Mouse (Mus musculus) MEL (cell line): ENCODE results near the gene Hp1bp3. TPM values are rescaled to one million over a fixed set of nuclear protein-coding genes. Genes with fewer than 3 reads are reported as not detected.

Experiments
- DNase-seq: peaks from one replicate; pipeline ENCODE4 v3.0.0; 2011; ENCODE audit warnings: low read depth, low spot score
- H3K27ac ChIP-seq: 2 replicates; pipeline ENCODE4 v1.5.1; 2012; ENCODE audit warnings: low read depth, mild to moderate bottlenecking, control low read depth, low read length, moderate library complexity; ENCODE audit not compliant: control insufficient read depth
- H3K27me3 ChIP-seq, 2 experiments: fragments of 150-350 bp in 1 of 2; sonication (generic) in 1 of 2; 2 replicates each; pipeline ENCODE4 v1.6.1; 2012; ENCODE audit warnings: low read length in 2 of 2, mild to moderate bottlenecking in 2 of 2, improper control_type of control experiment in 1 of 2, moderate library complexity in 1 of 2; ENCODE audit not compliant: insufficient read depth in 2 of 2, control insufficient read depth in 1 of 2
- H3K36me3 ChIP-seq, 2 experiments: 2 replicates each; pipeline ENCODE4 v1.6.1; 2012 to 2014; ENCODE audit warnings: low read length in 2 of 2, improper control_type of control experiment in 1 of 2, inconsistent platforms in 1 of 2, mild to moderate bottlenecking in 1 of 2; ENCODE audit not compliant: insufficient read depth in 2 of 2, control insufficient read depth in 1 of 2
- H3K4me1 ChIP-seq, 2 experiments: fragments of 150-350 bp in 1 of 2; sonication (generic) in 1 of 2; 2 replicates each; pipeline ENCODE4 v1.6.1; 2012; ENCODE audit warnings: low read length in 2 of 2, improper control_type of control experiment in 1 of 2, mild to moderate bottlenecking in 1 of 2; ENCODE audit not compliant: insufficient read depth in 2 of 2, control insufficient read depth in 1 of 2
- H3K4me3 ChIP-seq, 2 experiments: fragments of 150-350 bp in 1 of 2; sonication (generic) in 1 of 2; 2 replicates each; pipeline ENCODE4 v1.5.1; 2012; ENCODE audit warnings: low read depth in 2 of 2, low read length in 2 of 2, mild to moderate bottlenecking in 2 of 2, moderate library complexity in 2 of 2, control low read depth in 1 of 2, improper control_type of control experiment in 1 of 2; ENCODE audit not compliant: control insufficient read depth in 1 of 2, insufficient read depth in 1 of 2
- H3K79me2 ChIP-seq: 2 replicates; pipeline ENCODE4 v1.6.1; 2012; ENCODE audit warnings: mild to moderate bottlenecking, low read length, moderate library complexity; ENCODE audit not compliant: control insufficient read depth, poor library complexity, insufficient read depth
- H3K9ac ChIP-seq: 2 replicates; pipeline ENCODE4 v1.6.1; 2012; ENCODE audit warnings: low read depth, mild to moderate bottlenecking, control low read depth, low read length, moderate library complexity; ENCODE audit not compliant: control insufficient read depth, poor library complexity, severe bottlenecking
- H3K9me3 ChIP-seq: fragments of 150-350 bp; sonication (generic); replicated peaks from 2 replicates; pipeline ENCODE4 v1.6.1; 2012; ENCODE audit warnings: mild to moderate bottlenecking, low read length, improper control_type of control experiment, moderate library complexity; ENCODE audit not compliant: insufficient read depth
- CHD1 ChIP-seq: IDR thresholded peaks from 2 replicates; pipeline ENCODE4 v1.6.1; 2012; ENCODE audit warnings: low read depth, mild to moderate bottlenecking, inconsistent platforms, low read length, improper control_type of control experiment
- CTCF ChIP-seq, 3 experiments: IDR thresholded peaks in 2 of 3; conservative IDR thresholded peaks in 1 of 3; 2 replicates each; pipeline ENCODE4 v1.5.1; 2011 to 2012; ENCODE audit warnings: low read length in 3 of 3, low read depth in 2 of 3, mild to moderate bottlenecking in 2 of 3, improper control_type of control experiment in 1 of 3, inconsistent platforms in 1 of 3, mixed read lengths in 1 of 3, moderate library complexity in 1 of 3; ENCODE audit not compliant: control insufficient read depth in 1 of 3, insufficient read depth in 1 of 3, poor library complexity in 1 of 3, severe bottlenecking in 1 of 3
- E2F4 ChIP-seq: IDR thresholded peaks from 2 replicates; pipeline ENCODE4 v1.6.1; 2011; ENCODE audit warnings: low read depth, low read length, improper control_type of control experiment, borderline replicate concordance
- EP300 ChIP-seq, 2 experiments: IDR thresholded peaks; 2 replicates each; pipeline ENCODE4 v1.6.1; 2011; ENCODE audit warnings: improper control_type of control experiment in 2 of 2, low read length in 2 of 2, low read depth in 1 of 2, mild to moderate bottlenecking in 1 of 2
- ETS1 ChIP-seq: IDR thresholded peaks from 2 replicates; pipeline ENCODE4 v1.6.1; 2012; ENCODE audit warnings: low read depth, mild to moderate bottlenecking, inconsistent platforms, low read length, improper control_type of control experiment, moderate library complexity
- GABPA ChIP-seq: IDR thresholded peaks from 2 replicates; pipeline ENCODE4 v1.6.1; 2012; ENCODE audit warnings: low read depth, mild to moderate bottlenecking, inconsistent platforms, low read length, improper control_type of control experiment, moderate library complexity
- MAFK ChIP-seq: IDR thresholded peaks from 2 replicates; pipeline ENCODE4 v1.6.1; 2011; ENCODE audit warnings: low read depth, mild to moderate bottlenecking, low read length, improper control_type of control experiment, borderline replicate concordance
- MAX ChIP-seq: IDR thresholded peaks from 2 replicates; pipeline ENCODE4 v1.6.1; 2011; ENCODE audit warnings: low read length, improper control_type of control experiment
- MYB ChIP-seq: IDR thresholded peaks from 2 replicates; pipeline ENCODE4 v1.6.1; 2011; ENCODE audit warnings: mild to moderate bottlenecking, low read depth, low read length, improper control_type of control experiment
- NELFE ChIP-seq: IDR thresholded peaks from 2 replicates; pipeline ENCODE4 v1.6.1; 2011; ENCODE audit warnings: low read depth, low read length, improper control_type of control experiment
- POLR2A ChIP-seq, 2 experiments: IDR thresholded peaks; 2 replicates each; pipeline ENCODE4 v1.6.1; 2011 to 2012; ENCODE audit warnings: low read length in 2 of 2, mild to moderate bottlenecking in 2 of 2, control low read depth in 1 of 2, improper control_type of control experiment in 1 of 2, low read depth in 1 of 2, moderate library complexity in 1 of 2; ENCODE audit not compliant: control insufficient read depth in 1 of 2, insufficient read depth in 1 of 2, poor library complexity in 1 of 2
- POLR2AphosphoS2 ChIP-seq: IDR thresholded peaks from 2 replicates; pipeline ENCODE4 v1.6.1; 2011; ENCODE audit warnings: low read length, improper control_type of control experiment
- POLR2AphosphoS5 ChIP-seq: IDR thresholded peaks from 2 replicates; pipeline ENCODE4 v1.6.1; 2012; ENCODE audit warnings: low read depth, borderline replicate concordance, mild to moderate bottlenecking, inconsistent platforms, low read length, moderate library complexity, mixed read lengths
- RCOR1 ChIP-seq: IDR thresholded peaks from 2 replicates; pipeline ENCODE4 v1.6.1; 2012; ENCODE audit warnings: low read depth, mild to moderate bottlenecking, inconsistent platforms, low read length, improper control_type of control experiment
- SIN3A ChIP-seq: IDR thresholded peaks from 2 replicates; pipeline ENCODE4 v1.6.1; 2012; ENCODE audit warnings: low read length, improper control_type of control experiment, inconsistent platforms
- SMC3 ChIP-seq: IDR thresholded peaks from 2 replicates; pipeline ENCODE4 v1.6.1; 2011; ENCODE audit warnings: low read depth, low read length, improper control_type of control experiment
- UBTF ChIP-seq: IDR thresholded peaks from 2 replicates; pipeline ENCODE4 v1.6.1; 2012; ENCODE audit warnings: low read depth, mild to moderate bottlenecking, inconsistent platforms, low read length, improper control_type of control experiment, moderate library complexity, borderline replicate concordance; ENCODE audit not compliant: insufficient read depth
- ZKSCAN1 ChIP-seq: IDR thresholded peaks from 2 replicates; pipeline ENCODE4 v1.6.1; 2012; ENCODE audit warnings: low read depth, mild to moderate bottlenecking, inconsistent platforms, low read length, improper control_type of control experiment, moderate library complexity
- polyA plus RNA-seq, 2 experiments: library from polyadenylated mRNA; stranded (reverse) in 1 of 2; unstranded in 1 of 2; fragments of >175 nt in 1 of 2; fragments of >200 nt in 1 of 2; gene quantifications; 2 replicates each; pipeline versions ENCODE4 v1.2.1 to v1.2.4; 2012; ENCODE audit warnings: low replicate concordance in 2 of 2, low read depth in 1 of 2; ENCODE audit not compliant: insufficient read length in 2 of 2, insufficient read depth in 1 of 2, missing spikeins in 1 of 2
- total RNA-seq: library from RNA; depleted of rRNA; stranded (reverse); fragments of 300-350 nt; gene quantifications from 2 replicates; pipeline ENCODE4 v1.2.3, GENCODE M21; 2012

The Hp1bp3 gene
- total and polyA plus RNA-seq, 3 experiments = 45.1 to 74.0 TPM; not detected in 1

GRCm38 (mm10) chr4:138258663-138259062 is 42.6 kb downstream of the Hp1bp3 start:
- no peaks in the 10 kb centered on the region for H3K36me3 ChIP-seq
- H3K4me1 ChIP-seq = peaks cover 3 to 7% of the 10 kb centered on the region in 2 experiments
- TF ChIP-seq UBTF (no peak), CTCF (IDR thresholded peaks at IDR 0.05 in 2 of 3, conservative IDR thresholded peaks at IDR 0.05 in 1 of 3; ENCODE audit: control insufficient read depth in 1 of 3, insufficient read depth in 1 of 3, low read depth in 2 of 3, low read length in 3 of 3, poor library complexity in 1 of 3, severe bottlenecking in 1 of 3) (no peak), SMC3 (no peak), RCOR1 (no peak), CHD1 (no peak), E2F4 (no peak), GABPA (no peak), ZKSCAN1 (no peak), MAX (no peak), POLR2AphosphoS2 (no peak), POLR2AphosphoS5 (no peak), EP300 (IDR thresholded peaks at IDR 0.05; ENCODE audit: low read depth in 1 of 2, low read length in 2 of 2) (no peak), NELFE (no peak), MYB (no peak), SIN3A (no peak)
- H3K4me3 ChIP-seq = no peak overlapping the region
- H3K27me3 ChIP-seq = no peaks in the 10 kb centered on the region
- DNase-seq = no peak
- no peak overlapping the region for H3K27ac ChIP-seq
- no peaks in the 10 kb centered on the region for H3K9me3 ChIP-seq
- H3K79me2 ChIP-seq = no peaks in the 10 kb centered on the region; the same call in 1 of the 2 replicates
- no peak overlapping the region for H3K9ac ChIP-seq

- Histone ChIP-seq H3K27me3 (no peaks in the 10 kb centered on the region), H3K4me1 (peaks cover 3 to 7% of the 10 kb centered on the region in 2 experiments), H3K9me3 (no peaks in the 10 kb centered on the region), H3K36me3 (no peaks in the 10 kb centered on the region), H3K9ac (no peak overlapping the region), H3K4me3 (no peak overlapping the region), H3K79me2 (no peaks in the 10 kb centered on the region; the same call in 1 of the 2 replicates), H3K27ac (no peak overlapping the region)
- no peak for TF ChIP-seq ETS1
- no peak for TF ChIP-seq MAFK
- no peak for TF ChIP-seq POLR2A (IDR thresholded peaks at IDR 0.05; ENCODE audit: control insufficient read depth in 1 of 2, insufficient read depth in 1 of 2, low read depth in 1 of 2, low read length in 2 of 2, poor library complexity in 1 of 2)
- no peak for DNase-seq
Measured at GRCm38 (mm10) chr4:138259482-138259881, 43.4 kb downstream of the Hp1bp3 start.
